Mouse (Mus musculus) urinary bladder, postnatal 14 days (tissue): ENCODE data around the gene Olfr836.
"Not testable (repeated sequence)": the region's sequence is repeated elsewhere in the genome, so short reads cannot be mapped to it uniquely, and the experiment has no call there.

Experiments
- DNase-seq: peaks from one replicate; pipeline ENCODE4 v3.0.0; 2021; ENCODE audit warnings: low spot score

Gene Olfr836

DNA sequence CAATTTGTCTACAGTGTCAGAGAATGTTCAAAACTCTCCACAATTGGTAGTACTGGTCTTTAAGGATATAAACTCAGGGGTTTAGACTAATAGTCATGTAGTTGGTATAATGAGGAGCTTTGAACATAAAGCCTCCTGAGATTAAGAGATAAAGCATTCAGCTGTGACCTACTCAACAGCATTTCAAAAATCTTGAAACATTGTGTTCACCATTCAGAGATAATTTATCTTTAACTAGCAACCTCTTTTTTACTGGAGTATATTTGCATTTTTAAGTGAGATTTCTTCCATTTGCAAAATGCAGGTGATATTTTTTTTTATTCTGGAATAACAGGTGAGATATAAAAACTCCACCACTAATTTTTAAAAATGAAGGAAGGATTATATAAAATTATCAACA lies at the start of gene Olfr836:
Gene Olfr836 (plus strand): TSS at position 301 of the 400 bp plus-strand sequence.
- no peak for DNase-seq

DNA sequence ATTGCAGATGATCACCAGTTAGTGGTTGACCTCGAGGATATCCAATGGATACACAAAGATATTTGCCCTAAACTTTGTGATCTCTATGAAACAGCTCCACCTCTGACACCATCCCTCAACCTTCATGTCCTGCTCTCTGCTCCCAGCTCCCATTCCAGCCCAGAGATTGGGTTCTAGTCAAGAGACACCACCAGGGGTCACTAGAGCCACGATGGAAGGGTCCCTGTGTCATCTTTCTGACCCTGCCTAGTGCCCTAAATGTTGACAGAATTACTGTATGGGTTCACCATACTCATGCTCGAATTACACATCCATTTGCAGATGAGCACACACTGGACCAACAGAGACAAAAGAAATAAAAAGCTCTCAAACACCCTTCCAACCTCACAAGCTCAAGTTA lies 35.2 kb upstream of the Olfr836 start:
- no peak for DNase-seq

DNA sequence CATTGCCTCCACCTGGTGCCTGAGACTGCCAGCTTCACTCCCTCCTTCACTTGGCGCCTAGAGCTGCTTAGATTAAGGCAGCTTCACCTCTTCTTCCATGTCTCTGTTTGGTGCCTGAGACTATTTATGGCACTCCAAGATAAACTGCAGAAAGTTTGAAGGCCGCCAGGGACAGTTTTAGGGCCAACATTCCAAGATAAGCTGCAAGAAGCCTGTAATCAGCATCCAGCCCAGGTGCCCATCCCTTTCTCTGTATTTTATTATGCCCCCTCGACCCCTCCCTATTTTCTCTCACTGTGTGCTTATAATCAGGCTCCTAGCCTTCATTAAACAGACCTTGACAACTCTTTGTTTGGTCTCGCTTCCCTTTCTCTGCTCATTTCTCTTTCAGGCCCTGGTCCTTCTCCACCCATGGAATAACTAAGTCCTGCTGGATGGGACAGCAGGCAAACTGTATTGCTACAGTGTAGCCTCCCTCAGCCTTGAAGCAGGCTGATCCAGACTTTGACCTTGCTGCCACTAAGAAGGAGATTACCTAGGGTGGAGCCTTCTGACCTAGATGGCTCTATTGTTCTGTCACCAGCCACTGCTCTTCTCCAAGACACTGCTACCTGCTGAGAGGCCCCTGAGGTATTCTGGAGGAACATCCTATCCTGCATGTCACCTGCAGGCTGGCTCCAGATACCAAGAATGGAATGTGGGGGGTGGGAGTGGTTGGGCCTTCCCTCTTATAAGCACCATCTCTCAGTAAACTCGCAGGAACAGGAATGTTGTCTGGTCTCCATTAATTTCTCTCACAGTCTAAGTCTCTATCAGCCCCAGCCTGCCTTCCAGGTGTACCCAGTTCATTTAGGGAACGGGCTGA lies 27.1 kb upstream of the Olfr836 start:
- DNase-seq, result not testable (repeated sequence)

DNA sequence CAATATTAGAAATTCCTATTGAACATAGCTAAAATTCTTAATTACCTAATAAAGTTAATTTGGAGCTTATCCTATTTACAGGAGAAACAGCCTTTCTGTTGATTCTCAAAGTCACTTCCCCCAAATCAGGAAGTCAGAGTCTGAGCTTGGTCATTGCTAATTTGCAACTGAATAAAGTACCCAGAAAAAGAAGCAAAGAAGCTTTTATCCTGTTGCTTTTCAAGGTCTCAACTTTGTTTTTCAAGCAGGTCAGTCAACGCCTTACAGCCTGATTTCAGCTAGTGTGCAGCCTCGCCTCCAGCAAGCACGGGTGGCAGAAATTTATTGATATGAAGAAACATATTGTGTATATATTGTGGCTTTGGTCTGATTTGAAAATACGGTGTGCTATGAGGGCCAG lies 22.9 kb upstream of the Olfr836 start:
- DNase-seq, result no peak

DNA sequence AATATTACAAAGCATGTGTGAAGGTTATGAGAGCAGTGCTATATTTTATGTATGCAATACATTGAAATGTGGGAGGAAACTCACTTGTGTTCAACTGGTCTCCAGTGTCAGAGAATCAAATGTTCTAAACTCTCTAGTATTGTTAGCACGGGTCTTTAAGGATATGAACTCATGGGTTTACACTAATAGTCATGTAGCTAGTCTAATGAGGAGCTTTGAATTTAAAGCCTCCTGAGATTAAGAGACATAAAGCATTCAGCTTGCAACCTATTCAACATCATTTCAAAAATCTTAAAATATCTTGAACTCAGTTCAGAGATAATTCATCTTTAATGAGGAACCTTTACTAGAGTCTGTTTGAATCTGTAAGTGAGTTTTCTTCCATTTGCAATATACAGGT lies 15.8 kb downstream of the Olfr836 start, which contains the start of gene Olfr837:
Gene Olfr837 (plus strand): TSS at position 301 of the 400 bp plus-strand sequence.
- DNase-seq, result no peak
